Mouse (Mus musculus): ENCODE measurements around the gene Cfap161. TPM values are rescaled to one million over a fixed set of nuclear protein-coding genes. Genes with fewer than 3 reads are reported as not detected.

The Cfap161 gene
- polyA plus RNA-seq, 1 experiment, result not detected

- no peak overlapping the region for H3K4me3 ChIP-seq (ENCODE audit: low read depth, low read length)
- H3K27me3 ChIP-seq (ENCODE audit: control insufficient read depth, insufficient read depth, low read length, poor library complexity, severe bottlenecking), result no peaks in the 10 kb centered on the region
- no peaks in the 10 kb centered on the region for H3K9me3 ChIP-seq (replicated peaks; ENCODE audit: control insufficient read depth, insufficient read depth, low read length, poor library complexity, severe bottlenecking)
- no peaks in the 10 kb centered on the region for H3K36me3 ChIP-seq (ENCODE audit: control insufficient read depth, insufficient read depth, low read length, poor library complexity, severe bottlenecking)
- no peak overlapping the region for H3K27ac ChIP-seq (ENCODE audit: insufficient read depth, low read length)
- H3K4me1 ChIP-seq (ENCODE audit: control insufficient read depth, insufficient read depth, low read length), result no peaks in the 10 kb centered on the region
- no peak for TF ChIP-seq POLR2A (IDR thresholded peaks at IDR 0.05; ENCODE audit: insufficient read depth, low read length)
- no peak for TF ChIP-seq EP300 (IDR thresholded peaks at IDR 0.05; ENCODE audit: insufficient read depth, low read depth, low read length)
- TF ChIP-seq CTCF (IDR thresholded peaks at IDR 0.05; ENCODE audit: low read depth, low read length), result no peak
- H3K9ac ChIP-seq (ENCODE audit: low read depth, poor library complexity, severe bottlenecking), result no peak overlapping the region
These were observed 56.7 kb downstream of the Cfap161 start for GRCm38 (mm10) chr7:83737914-83738490.

GRCm38 (mm10) chr7:83736341-83737115, 58.2 kb downstream of the Cfap161 start:
- Histone ChIP-seq H3K9ac (ENCODE audit: low read depth, poor library complexity, severe bottlenecking) (no peak overlapping the region), H3K27me3 (ENCODE audit: control insufficient read depth, insufficient read depth, low read length, poor library complexity, severe bottlenecking) (no peaks in the 10 kb centered on the region), H3K4me3 (ENCODE audit: low read depth, low read length) (no peak overlapping the region), H3K9me3 (replicated peaks; ENCODE audit: control insufficient read depth, insufficient read depth, low read length, poor library complexity, severe bottlenecking) (no peaks in the 10 kb centered on the region), H3K36me3 (ENCODE audit: control insufficient read depth, insufficient read depth, low read length, poor library complexity, severe bottlenecking) (no peaks in the 10 kb centered on the region), H3K4me1 (ENCODE audit: control insufficient read depth, insufficient read depth, low read length) (no peaks in the 10 kb centered on the region), H3K27ac (ENCODE audit: insufficient read depth, low read length) (no peak overlapping the region)
- TF ChIP-seq CTCF (IDR thresholded peaks at IDR 0.05; ENCODE audit: low read depth, low read length) (no peak), EP300 (IDR thresholded peaks at IDR 0.05; ENCODE audit: insufficient read depth, low read depth, low read length) (no peak), POLR2A (IDR thresholded peaks at IDR 0.05; ENCODE audit: insufficient read depth, low read length) (no peak)

GRCm38 (mm10) chr7:83735108-83735781, 59.4 kb downstream of the Cfap161 start:
- TF ChIP-seq POLR2A (IDR thresholded peaks at IDR 0.05; ENCODE audit: insufficient read depth, low read length) (no peak), EP300 (IDR thresholded peaks at IDR 0.05; ENCODE audit: insufficient read depth, low read depth, low read length) (no peak), CTCF (IDR thresholded peaks at IDR 0.05; ENCODE audit: low read depth, low read length) (no peak)
- Histone ChIP-seq H3K4me3 (ENCODE audit: low read depth, low read length) (no peak overlapping the region), H3K9ac (ENCODE audit: low read depth, poor library complexity, severe bottlenecking) (no peak overlapping the region), H3K36me3 (ENCODE audit: control insufficient read depth, insufficient read depth, low read length, poor library complexity, severe bottlenecking) (no peaks in the 10 kb centered on the region), H3K27ac (ENCODE audit: insufficient read depth, low read length) (no peak overlapping the region), H3K27me3 (ENCODE audit: control insufficient read depth, insufficient read depth, low read length, poor library complexity, severe bottlenecking) (no peaks in the 10 kb centered on the region), H3K9me3 (replicated peaks; ENCODE audit: control insufficient read depth, insufficient read depth, low read length, poor library complexity, severe bottlenecking) (no peaks in the 10 kb centered on the region), H3K4me1 (ENCODE audit: control insufficient read depth, insufficient read depth, low read length) (no peaks in the 10 kb centered on the region)

GRCm38 (mm10) chr7:83734671-83735082, 60.0 kb downstream of the Cfap161 start:
- no peaks in the 10 kb centered on the region for H3K27me3 ChIP-seq (ENCODE audit: control insufficient read depth, insufficient read depth, low read length, poor library complexity, severe bottlenecking)
- H3K9ac ChIP-seq (ENCODE audit: low read depth, poor library complexity, severe bottlenecking), result no peak overlapping the region
- H3K9me3 ChIP-seq (replicated peaks; ENCODE audit: control insufficient read depth, insufficient read depth, low read length, poor library complexity, severe bottlenecking), result no peaks in the 10 kb centered on the region
- TF ChIP-seq POLR2A (IDR thresholded peaks at IDR 0.05; ENCODE audit: insufficient read depth, low read length) (no peak), CTCF (IDR thresholded peaks at IDR 0.05; ENCODE audit: low read depth, low read length) (no peak), EP300 (IDR thresholded peaks at IDR 0.05; ENCODE audit: insufficient read depth, low read depth, low read length) (no peak)
- H3K36me3 ChIP-seq (ENCODE audit: control insufficient read depth, insufficient read depth, low read length, poor library complexity, severe bottlenecking), result no peaks in the 10 kb centered on the region
- no peak overlapping the region for H3K27ac ChIP-seq (ENCODE audit: insufficient read depth, low read length)
- no peaks in the 10 kb centered on the region for H3K4me1 ChIP-seq (ENCODE audit: control insufficient read depth, insufficient read depth, low read length)
- no peak overlapping the region for H3K4me3 ChIP-seq (ENCODE audit: low read depth, low read length)

- H3K27me3 ChIP-seq (ENCODE audit: control insufficient read depth, insufficient read depth, low read length, poor library complexity, severe bottlenecking), result no peaks in the 10 kb centered on the region
- H3K9ac ChIP-seq (ENCODE audit: low read depth, poor library complexity, severe bottlenecking), result no peak overlapping the region
- H3K36me3 ChIP-seq (ENCODE audit: control insufficient read depth, insufficient read depth, low read length, poor library complexity, severe bottlenecking), result no peaks in the 10 kb centered on the region
- TF ChIP-seq EP300 (IDR thresholded peaks at IDR 0.05; ENCODE audit: insufficient read depth, low read depth, low read length) (no peak), POLR2A (IDR thresholded peaks at IDR 0.05; ENCODE audit: insufficient read depth, low read length) (no peak), CTCF (IDR thresholded peaks at IDR 0.05; ENCODE audit: low read depth, low read length) (no peak)
- H3K4me1 ChIP-seq (ENCODE audit: control insufficient read depth, insufficient read depth, low read length), result no peaks in the 10 kb centered on the region
- no peak overlapping the region for H3K27ac ChIP-seq (ENCODE audit: insufficient read depth, low read length)
- H3K4me3 ChIP-seq (ENCODE audit: low read depth, low read length), result no peak overlapping the region
- no peaks in the 10 kb centered on the region for H3K9me3 ChIP-seq (replicated peaks; ENCODE audit: control insufficient read depth, insufficient read depth, low read length, poor library complexity, severe bottlenecking)
These were observed 60.4 kb downstream of the Cfap161 start for GRCm38 (mm10) chr7:83734246-83734645.
